ENCODE assay signal across 12 mouse cellular contexts in genomic region chr6:73210445-73210972, GRCm38 (mm10). TPM values are rescaled to one million over a fixed set of nuclear protein-coding genes. Genes with fewer than 3 reads are reported as not detected.
DNase-seq lines count a peak whose midpoint lies in the region; ATAC-seq and TF ChIP-seq lines count a peak whose summit lies in the region.
"Had no signal": no experiment of that assay in that cellular context is flagged by ENCODE, and none has a peak within 500 bp of the region (broad histone marks: within the 10 kb centered on the region; RNA-seq: fewer than 3 reads in every experiment).

No protein-coding gene starts in this region.

- H3K4me3 ChIP-seq in C2C12 (ENCODE audit: insufficient read depth, poor library complexity, severe bottlenecking) (no peak overlapping the region), MEL (ENCODE audit: control insufficient read depth in 1 of 2, insufficient read depth in 1 of 2, low read depth in 2 of 2, low read length in 2 of 2) (no peak overlapping the region), macrophage (ENCODE audit: inconsistent target) (no peak overlapping the region)
- H3K4me3 ChIP-seq in kidney, embryonic 14.5 days (ENCODE audit: low read length): no peak overlapping the region
- H3K4me3 ChIP-seq in hindbrain, embryonic 13.5 days: no peak overlapping the region
- H3K4me3 ChIP-seq: kidney, embryonic 15.5 days; limb, embryonic 15.5 days; megakaryocyte, embryonic 14.5 days had no signal

- H3K9ac ChIP-seq in MEL (ENCODE audit: control insufficient read depth, low read depth, low read length, poor library complexity, severe bottlenecking): no peak overlapping the region
- no peak overlapping the region for H3K9ac ChIP-seq in kidney, embryonic 14.5 days (ENCODE audit: low read depth, low read length)
- no peak overlapping the region for H3K9ac ChIP-seq in hindbrain, embryonic 13.5 days
- H3K9ac ChIP-seq: kidney, embryonic 15.5 days; limb, embryonic 15.5 days had no signal

- no peak for TF ChIP-seq POLR2A in MEL (IDR thresholded peaks at IDR 0.05; ENCODE audit: control insufficient read depth in 1 of 2, insufficient read depth in 1 of 2, low read depth in 1 of 2, low read length in 2 of 2, poor library complexity in 1 of 2)

- ATAC-seq in kidney, embryonic 14.5 days (ENCODE audit: low FRiP score, low TSS enrichment): no peak
- ATAC-seq in hindbrain, embryonic 13.5 days (ENCODE audit: low FRiP score): no peak
- ATAC-seq: forebrain, embryonic 14.5 days had no signal

- H3ac ChIP-seq in C2C12 (ENCODE audit: control insufficient read depth, insufficient read length, low read depth): no peak overlapping the region

- H3K4me2 ChIP-seq in kidney, embryonic 14.5 days (replicated peaks; ENCODE audit: low read depth, low read length): no peak overlapping the region
- H3K4me2 ChIP-seq in hindbrain, embryonic 13.5 days: no peak overlapping the region
- H3K4me2 ChIP-seq: kidney, embryonic 15.5 days; limb, embryonic 15.5 days had no signal

- H3K27me3 ChIP-seq in C2C12 (ENCODE audit: control insufficient read depth, insufficient read depth, insufficient read length) (no peaks in the 10 kb centered on the region), MEL (ENCODE audit: control insufficient read depth in 1 of 2, insufficient read depth in 2 of 2, low read length in 2 of 2) (no peaks in the 10 kb centered on the region)
- H3K27me3 ChIP-seq in kidney, embryonic 14.5 days (ENCODE audit: control insufficient read depth, insufficient read depth, low read length): no peaks in the 10 kb centered on the region
- no peaks in the 10 kb centered on the region for H3K27me3 ChIP-seq in hindbrain, embryonic 13.5 days
- H3K27me3 ChIP-seq: kidney, embryonic 15.5 days; limb, embryonic 15.5 days had no signal

- peak in 1 of 2 experiments; percentile 18; a peak in 1 of 4 replicates for TF ChIP-seq EP300 in MEL (IDR thresholded peaks at IDR 0.05; ENCODE audit: low read depth in 1 of 2, low read length in 2 of 2)

- TF ChIP-seq CTCF in C2C12 (IDR thresholded peaks at IDR 0.05; ENCODE audit: control insufficient read depth, insufficient read depth, insufficient read length) (no peak), MEL (IDR thresholded peaks at IDR 0.05 in 2 of 3, conservative IDR thresholded peaks at IDR 0.05 in 1 of 3; ENCODE audit: control insufficient read depth in 1 of 3, insufficient read depth in 1 of 3, low read depth in 2 of 3, low read length in 3 of 3, poor library complexity in 1 of 3, severe bottlenecking in 1 of 3) (no peak)

- DNase-seq in MEL (ENCODE audit: low read depth, low spot score): peak; percentile 54
- DNase-seq in thymus, adult 18-20 months: peak; percentile 17 to 70
- DNase-seq in embryo, embryonic 10.5 days (ENCODE audit: low spot score): no peak
- DNase-seq: heart, postnatal 36 days had no signal

- H3K27ac ChIP-seq in MEL (ENCODE audit: control insufficient read depth, low read depth, low read length) (peak overlapping the region; percentile 6; the same call in 1 of the 2 replicates), macrophage (peak overlapping the region; percentile 97)
- no peak overlapping the region for H3K27ac ChIP-seq in kidney, embryonic 14.5 days (ENCODE audit: low read depth, low read length)
- H3K27ac ChIP-seq in hindbrain, embryonic 13.5 days: no peak overlapping the region
- H3K27ac ChIP-seq: kidney, embryonic 15.5 days; limb, embryonic 15.5 days had no signal

- no peaks in the 10 kb centered on the region for H3K79me3 ChIP-seq in C2C12 (ENCODE audit: low read depth)

- WGBS in macrophage (ENCODE audit: missing documents): 0% methylated on average over 4 of the region's 4 CpGs
- 81% methylated on average over 4 of the region's 4 CpGs for WGBS in kidney, embryonic 14.5 days
- 87% methylated on average over 4 of the region's 4 CpGs for WGBS in hindbrain, embryonic 13.5 days

- no peak for TF ChIP-seq RAD21 in MEL (IDR thresholded peaks at IDR 0.05; ENCODE audit: low read depth, low read length)

- H3K79me2 ChIP-seq in C2C12 (ENCODE audit: control insufficient read depth, insufficient read depth) (no peaks in the 10 kb centered on the region), MEL (ENCODE audit: control insufficient read depth, insufficient read depth, low read length, poor library complexity) (no peaks in the 10 kb centered on the region), macrophage (ENCODE audit: inconsistent target) (no peaks in the 10 kb centered on the region)

- H3K9me3 ChIP-seq in MEL (replicated peaks; ENCODE audit: insufficient read depth, low read length): no peaks in the 10 kb centered on the region
- no peaks in the 10 kb centered on the region for H3K9me3 ChIP-seq in kidney, embryonic 14.5 days (ENCODE audit: control insufficient read depth, low read length)
- no peaks in the 10 kb centered on the region for H3K9me3 ChIP-seq in hindbrain, embryonic 13.5 days
- H3K9me3 ChIP-seq: kidney, embryonic 15.5 days; limb, embryonic 15.5 days had no signal

- H3K36me3 ChIP-seq in C2C12 (ENCODE audit: control insufficient read depth, insufficient read depth) (no peaks in the 10 kb centered on the region), MEL (ENCODE audit: control insufficient read depth in 1 of 2, insufficient read depth in 2 of 2, low read length in 2 of 2) (peaks cover 0 to 7% of the 10 kb centered on the region in 2 experiments; a peak in 1 of 4 replicates), macrophage (ENCODE audit: inconsistent target) (no peaks in the 10 kb centered on the region)
- H3K36me3 ChIP-seq in kidney, embryonic 14.5 days (ENCODE audit: control insufficient read depth, insufficient read depth, low read length): no peaks in the 10 kb centered on the region
- no peaks in the 10 kb centered on the region for H3K36me3 ChIP-seq in hindbrain, embryonic 13.5 days
- H3K36me3 ChIP-seq: kidney, embryonic 15.5 days; limb, embryonic 15.5 days had no signal

- H3K4me1 ChIP-seq in MEL (ENCODE audit: control insufficient read depth in 1 of 2, insufficient read depth in 2 of 2, low read length in 2 of 2): peaks cover 3 to 11% of the 10 kb centered on the region in 2 experiments; a peak in 3 of 4 replicates
- H3K4me1 ChIP-seq in kidney, embryonic 14.5 days (ENCODE audit: control insufficient read depth, insufficient read depth, low read length): no peaks in the 10 kb centered on the region
- no peaks in the 10 kb centered on the region for H3K4me1 ChIP-seq in hindbrain, embryonic 13.5 days (replicated peaks)
- H3K4me1 ChIP-seq: kidney, embryonic 15.5 days; limb, embryonic 15.5 days had no signal

TF ChIP-seq in C2C12, 6 proteins besides CTCF, POLR2A, EP300 and RAD21:
- TF ChIP-seq CEBPB (IDR thresholded peaks at IDR 0.05; ENCODE audit: low read depth) (no peak), USF1 (IDR thresholded peaks at IDR 0.05; ENCODE audit: low read depth) (no peak), MYOD1 (IDR thresholded peaks at IDR 0.05; ENCODE audit: control insufficient read depth, insufficient read length, low read depth) (peak; percentile 7)
TF ChIP-seq in C2C12: peak in this region for 1.

TF ChIP-seq in MEL, 35 proteins besides CTCF, POLR2A, EP300 and RAD21 (continues in another document):
- no peak for TF ChIP-seq MAZ (IDR thresholded peaks at IDR 0.05; ENCODE audit: low read depth, low read length)
- TF ChIP-seq SIN3A (IDR thresholded peaks at IDR 0.05; ENCODE audit: low read length): 0 out of 2 replicates have a peak, but pooled peaks have one; percentile 21
- TF ChIP-seq GABPA (IDR thresholded peaks at IDR 0.05; ENCODE audit: low read depth, low read length): no peak
- no peak for TF ChIP-seq UBTF (IDR thresholded peaks at IDR 0.05; ENCODE audit: borderline replicate concordance, insufficient read depth, low read depth, low read length)
- no peak for TF ChIP-seq TCF12 (IDR thresholded peaks at IDR 0.05; ENCODE audit: low read depth, low read length)
- peak; percentile 29; the same call in 1 of the 2 replicates for TF ChIP-seq RCOR1 (IDR thresholded peaks at IDR 0.05; ENCODE audit: low read depth, low read length)
- TF ChIP-seq POLR2AphosphoS5 (IDR thresholded peaks at IDR 0.05; ENCODE audit: borderline replicate concordance, low read depth, low read length): no peak
- no peak for TF ChIP-seq ZMIZ1 (IDR thresholded peaks at IDR 0.05; ENCODE audit: low read depth, low read length)
- no peak for TF ChIP-seq SMC3 (IDR thresholded peaks at IDR 0.05; ENCODE audit: low read depth, low read length)
- TF ChIP-seq CHD2 (IDR thresholded peaks at IDR 0.05; ENCODE audit: low read length): no peak
- TF ChIP-seq JUND (IDR thresholded peaks at IDR 0.05; ENCODE audit: low read depth, low read length): peak; percentile 92
- no peak for TF ChIP-seq ELF1 (IDR thresholded peaks at IDR 0.05; ENCODE audit: low read depth, low read length)
- TF ChIP-seq USF2 (IDR thresholded peaks at IDR 0.05; ENCODE audit: borderline replicate concordance in 1 of 2, insufficient read depth in 1 of 2, low read depth in 1 of 2, low read length in 2 of 2): no peak

RNA-seq across cellular contexts. Expression of gene Dnah6, which starts 10.9 kb away (rescaled TPM):
- polyA plus RNA-seq in C2C12 (2012; fragmentation: generic; extraction: Trizol): 0.20 TPM
- total RNA-seq in MEL (2012; rRNA removed): 0.03 TPM in 1 of 2 replicates, not detected in the other
- polyA plus RNA-seq in MEL (2012; ENCODE audit: insufficient read depth in 1 of 2, insufficient read length in 2 of 2, low read depth in 1 of 2, low replicate concordance in 2 of 2, missing spikeins in 1 of 2): not detected
- under 1 TPM in 24 of 26 experiments, not detected in 2; 0.06 to 0.31 (median 0.13) TPM for total RNA-seq in macrophage (2018; cell fraction: chromatin; rRNA removed)
- total RNA-seq in macrophage (2018; cell fraction: cytosol; rRNA removed): under 1 TPM in 13 of 26 experiments, not detected in 13; under 0.01 to 0.05 (median 0.03) TPM
- under 1 TPM in 22 of 26 experiments, not detected in 4; 0.05 to 0.33 (median 0.13) TPM for total RNA-seq in macrophage (2018; cell fraction: nucleus; rRNA removed)
- not detected in 3 replicates for polyA plus RNA-seq in macrophage (2018)
- polyA plus RNA-seq in kidney, embryonic 14.5 days (2014; fragmentation: Nextera tagmentation; extraction: Ambion mirVana): 0.05 and 0.06 TPM in 2 replicates
- polyA plus RNA-seq in hindbrain, embryonic 13.5 days (2015; fragmentation: Nextera tagmentation; extraction: Ambion mirVana): 0.23 and 0.47 TPM in 2 replicates

RNA-seq across cellular contexts. Expression of gene Suclg1, which starts 37.7 kb away (rescaled TPM):
- polyA plus RNA-seq in C2C12 (2012; fragmentation: generic; extraction: Trizol) (127 TPM), MEL (2012; ENCODE audit: insufficient read depth in 1 of 2, insufficient read length in 2 of 2, low read depth in 1 of 2, low replicate concordance in 2 of 2, missing spikeins in 1 of 2) (100 to 1,000 TPM in 1 of 2 experiments, not detected in 1; 207 TPM), macrophage (2018) (45.9 to 74.0 TPM (median 51.2 TPM) in 3 replicates)
- 153 and 158 TPM in 2 replicates for total RNA-seq in MEL (2012; rRNA removed)
- total RNA-seq in macrophage (2018; cell fraction: chromatin; rRNA removed): 10 to 100 TPM in 17 of 26 experiments, 1 to 10 TPM in 9; 2.9 to 29.4 (median 13.3) TPM
- total RNA-seq in macrophage (2018; cell fraction: cytosol; rRNA removed): 10 to 100 TPM; 36.9 to 60.1 (median 49.0) TPM
- 10 to 100 TPM in 23 of 26 experiments, 1 to 10 TPM in 3; 5.4 to 30.9 (median 15.2) TPM for total RNA-seq in macrophage (2018; cell fraction: nucleus; rRNA removed)
- polyA plus RNA-seq in kidney, embryonic 14.5 days (2014; fragmentation: Nextera tagmentation; extraction: Ambion mirVana): 206 and 227 TPM in 2 replicates
- 135 and 142 TPM in 2 replicates for polyA plus RNA-seq in hindbrain, embryonic 13.5 days (2015; fragmentation: Nextera tagmentation; extraction: Ambion mirVana)

Comparison
In these comparisons a context has a peak if more than half of its experiments do, and no peak if none do; other contexts are left out.
1. H3K27ac ChIP-seq: peak in MEL (single experiment) and macrophage (single experiment); none in kidney, embryonic 14.5 days (single experiment) and hindbrain, embryonic 13.5 days (single experiment).